Mouse (Mus musculus): ENCODE results near the gene Nova2. TPM values are rescaled to one million over a fixed set of nuclear protein-coding genes. Genes with fewer than 3 reads are reported as not detected.

The Nova2 gene
- polyA plus RNA-seq, 1 experiment from 2014 or later: 0.98 TPM

DNA sequence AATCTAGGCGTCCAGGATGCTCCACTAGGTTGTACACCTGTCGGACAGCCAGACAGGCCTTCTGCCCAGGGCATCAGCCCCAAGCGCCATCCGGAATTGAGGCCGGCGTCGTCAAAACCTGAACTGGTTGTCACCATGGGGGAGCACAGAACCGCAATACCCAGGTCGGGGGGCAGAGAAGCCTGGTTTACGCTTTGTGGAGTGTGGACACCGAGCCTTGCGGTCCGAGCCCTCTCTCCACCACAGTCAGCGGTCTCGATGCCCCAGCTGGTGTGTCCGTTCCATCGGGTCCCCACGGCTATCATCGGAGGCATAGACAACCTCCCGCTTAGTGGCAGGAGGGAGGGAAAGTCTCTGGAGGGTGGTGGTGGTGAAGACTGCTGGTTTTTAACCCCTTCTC, 37.1 kb downstream of the Nova2 start:
- Histone ChIP-seq H3K9me3 (no peaks in the 10 kb centered on the region), H3K4me1 (peaks cover 48% of the 10 kb centered on the region), H3K36me3 (replicated peaks) (no peaks in the 10 kb centered on the region), H3K27ac (replicated peaks) (no peak overlapping the region), H3K27me3 (replicated peaks; ENCODE audit: low read depth, poor library complexity, severe bottlenecking) (peaks cover 100% of the 10 kb centered on the region), H3K4me3 (peak overlapping the region; percentile 46)
- WGBS: under 1% methylated on average over 20 of the region's 20 CpGs
- no peak for DNase-seq (ENCODE audit: low spot score)

DNA sequence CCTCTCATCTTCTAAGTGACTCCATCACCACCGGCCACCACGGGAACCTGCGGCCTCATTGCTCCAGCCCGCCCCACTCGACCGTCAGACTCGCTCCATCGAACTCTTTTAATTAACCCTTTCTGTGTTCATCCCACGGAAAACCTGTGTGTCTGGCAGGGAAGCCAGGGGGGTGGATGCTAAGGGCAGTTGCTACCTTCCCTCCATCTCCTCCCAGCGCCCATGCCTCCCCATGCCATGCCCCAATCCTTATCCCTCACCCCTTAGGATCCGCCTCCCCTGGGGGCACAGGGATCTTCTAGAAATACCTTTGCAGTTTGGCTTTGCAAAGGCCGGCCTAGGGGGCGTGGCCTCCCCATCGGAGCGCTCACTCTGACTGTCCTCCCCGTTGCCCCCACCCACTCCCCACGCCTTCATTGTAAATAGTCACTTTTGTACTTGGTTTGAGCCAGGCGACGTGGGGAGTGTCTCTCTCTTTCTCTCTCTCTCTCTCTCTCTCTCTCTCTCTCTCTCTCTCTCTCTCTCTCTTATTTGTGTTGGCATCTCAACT, 37.7 kb downstream of the Nova2 start:
- H3K36me3 ChIP-seq (replicated peaks): no peaks in the 10 kb centered on the region
- peaks cover 42% of the 10 kb centered on the region for H3K4me1 ChIP-seq
- H3K9me3 ChIP-seq: no peaks in the 10 kb centered on the region
- 1% methylated on average over 19 of the region's 19 CpGs for WGBS
- peaks cover 97% of the 10 kb centered on the region for H3K27me3 ChIP-seq (replicated peaks; ENCODE audit: low read depth, poor library complexity, severe bottlenecking)
- no peak overlapping the region for H3K27ac ChIP-seq (replicated peaks)
- peak overlapping the region; percentile 46 for H3K4me3 ChIP-seq
- DNase-seq (ENCODE audit: low spot score): no peak

DNA sequence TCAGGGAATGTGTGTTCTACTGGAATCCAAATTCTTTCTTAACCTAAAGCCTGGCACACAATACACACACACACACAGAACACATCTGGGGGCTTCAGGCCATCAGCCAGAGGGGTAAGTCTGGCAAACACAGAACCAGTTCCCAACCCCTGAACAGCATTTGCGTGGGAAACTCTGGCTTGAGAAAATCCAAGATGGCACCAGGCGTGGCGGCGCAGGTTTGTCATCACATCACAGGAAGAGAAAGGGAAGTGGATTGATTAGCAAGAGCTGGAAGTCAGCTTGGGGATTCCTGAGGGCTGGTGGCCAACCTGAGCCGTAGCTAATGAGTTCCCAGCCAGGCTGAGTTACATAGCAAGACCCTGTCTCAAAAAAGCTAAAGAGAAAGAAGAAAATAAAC, 39.6 kb downstream of the Nova2 start:
- DNase-seq (ENCODE audit: low spot score): no peak
- Histone ChIP-seq H3K4me3 (no peak overlapping the region), H3K4me1 (peaks cover 31% of the 10 kb centered on the region), H3K36me3 (replicated peaks) (no peaks in the 10 kb centered on the region), H3K27ac (replicated peaks) (no peak overlapping the region), H3K27me3 (replicated peaks; ENCODE audit: low read depth, poor library complexity, severe bottlenecking) (peaks cover 77% of the 10 kb centered on the region), H3K9me3 (no peaks in the 10 kb centered on the region)
- 81% methylated on average over 5 of the region's 5 CpGs for WGBS

DNA sequence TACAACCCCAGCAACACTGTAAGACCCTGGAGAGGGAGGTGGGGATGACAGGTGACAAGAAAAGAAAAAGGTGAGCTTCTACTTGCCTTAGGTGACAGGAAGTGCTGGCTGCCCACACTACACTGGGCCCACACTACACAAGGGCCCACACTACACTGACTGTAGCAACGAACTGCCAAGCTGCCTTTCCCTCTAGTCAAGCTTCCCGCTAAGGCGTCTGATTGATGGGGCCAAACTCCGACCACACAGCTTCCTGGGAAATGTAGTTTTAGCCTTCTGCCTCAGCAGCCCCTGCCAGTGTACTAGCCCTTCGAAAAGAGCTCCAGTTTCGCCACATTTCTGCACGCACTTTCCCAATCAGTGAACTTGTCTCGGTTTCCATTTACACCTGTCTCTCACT, 41.9 kb downstream of the Nova2 start:
- Histone ChIP-seq H3K4me1 (peaks cover 20% of the 10 kb centered on the region), H3K27me3 (replicated peaks; ENCODE audit: low read depth, poor library complexity, severe bottlenecking) (peaks cover 54% of the 10 kb centered on the region), H3K4me3 (no peak overlapping the region), H3K9me3 (peaks cover 6% of the 10 kb centered on the region; the same call in 1 of the 2 replicates), H3K36me3 (replicated peaks) (no peaks in the 10 kb centered on the region), H3K27ac (replicated peaks) (no peak overlapping the region)
- WGBS: 11% methylated on average over 8 of the region's 8 CpGs
- DNase-seq (ENCODE audit: low spot score): no peak

DNA sequence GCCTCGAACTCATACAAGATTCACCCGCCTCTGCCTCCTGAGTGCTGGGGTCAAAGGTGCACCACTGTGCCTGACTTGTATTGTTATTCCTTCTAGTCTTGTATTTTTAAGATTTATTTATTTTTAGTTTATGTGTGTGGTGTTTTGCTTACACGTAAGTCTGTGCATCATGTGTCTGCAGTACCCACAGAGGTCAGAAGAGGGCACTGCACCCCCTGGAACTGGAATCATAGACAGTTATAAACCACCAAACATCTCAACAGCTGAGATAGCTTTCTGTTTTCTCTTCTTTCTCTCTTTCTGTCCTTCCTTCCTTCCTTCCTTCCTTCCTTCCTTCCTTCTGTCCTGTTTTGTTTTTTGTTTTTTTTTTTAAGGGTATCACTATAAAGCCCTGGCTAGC, 45.3 kb downstream of the Nova2 start:
- DNase-seq (ENCODE audit: low spot score): no peak
- Histone ChIP-seq H3K36me3 (replicated peaks) (no peaks in the 10 kb centered on the region), H3K4me1 (no peaks in the 10 kb centered on the region), H3K9me3 (peaks cover 6% of the 10 kb centered on the region; the same call in 1 of the 2 replicates), H3K27me3 (replicated peaks; ENCODE audit: low read depth, poor library complexity, severe bottlenecking) (peaks cover 21% of the 10 kb centered on the region), H3K4me3 (no peak overlapping the region), H3K27ac (replicated peaks) (no peak overlapping the region)
- WGBS: 82% methylated on average over 3 of the region's 3 CpGs

DNA sequence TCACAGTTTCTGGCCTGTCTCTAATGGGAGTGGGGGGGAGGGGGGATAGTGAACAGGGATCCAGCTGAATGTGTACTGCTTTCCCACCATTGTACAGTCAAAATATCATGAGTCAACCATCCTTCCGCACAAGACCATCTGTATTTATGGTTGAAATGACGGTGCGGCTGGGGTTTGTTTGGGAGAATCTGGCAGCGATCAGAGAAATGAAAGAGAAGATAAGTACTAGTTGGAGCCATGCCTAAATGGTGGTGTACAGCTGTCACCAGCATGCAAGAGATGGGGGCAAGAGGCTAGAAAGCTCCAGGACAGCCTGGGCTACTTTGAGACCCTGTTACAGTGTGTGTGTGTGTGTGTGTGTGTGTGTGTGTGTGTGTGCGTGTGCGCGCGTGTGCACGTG, 52.7 kb downstream of the Nova2 start:
- H3K36me3 ChIP-seq (replicated peaks): no peaks in the 10 kb centered on the region
- H3K27me3 ChIP-seq (replicated peaks; ENCODE audit: low read depth, poor library complexity, severe bottlenecking): no peaks in the 10 kb centered on the region
- no peaks in the 10 kb centered on the region for H3K4me1 ChIP-seq
- no peaks in the 10 kb centered on the region for H3K9me3 ChIP-seq
- no peak for DNase-seq (ENCODE audit: low spot score)
- WGBS: 94% methylated on average over 9 of the region's 9 CpGs
- H3K4me3 ChIP-seq: no peak overlapping the region
- H3K27ac ChIP-seq (replicated peaks): no peak overlapping the region

DNA sequence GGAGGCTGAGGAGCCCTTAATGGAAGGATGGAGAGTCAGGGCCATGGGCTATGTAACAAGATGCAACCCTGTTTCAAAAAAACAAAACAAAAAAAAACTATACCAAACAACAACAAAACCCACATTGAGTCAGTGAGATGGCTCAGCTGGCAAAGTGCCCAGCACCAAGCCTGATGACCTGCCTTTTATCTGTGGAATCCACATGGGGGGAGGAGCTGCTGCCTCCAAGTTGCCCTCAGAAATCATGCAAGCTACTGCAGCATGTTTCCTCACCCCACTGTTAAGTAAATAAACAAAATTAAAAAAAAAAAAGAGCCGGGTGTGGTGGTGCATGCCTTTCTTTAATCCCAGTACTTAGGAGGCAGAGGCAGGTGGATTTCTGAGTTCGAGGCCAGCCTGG, 60.8 kb downstream of the Nova2 start:
- H3K4me1 ChIP-seq: peaks cover 10% of the 10 kb centered on the region
- H3K36me3 ChIP-seq (replicated peaks): no peaks in the 10 kb centered on the region
- no peaks in the 10 kb centered on the region for H3K9me3 ChIP-seq
- no peak overlapping the region for H3K4me3 ChIP-seq
- H3K27me3 ChIP-seq (replicated peaks; ENCODE audit: low read depth, poor library complexity, severe bottlenecking): peaks cover 23% of the 10 kb centered on the region
- H3K27ac ChIP-seq (replicated peaks): no peak overlapping the region
- 84% methylated on average over 2 of the region's 2 CpGs for WGBS
- DNase-seq (ENCODE audit: low spot score): no peak

DNA sequence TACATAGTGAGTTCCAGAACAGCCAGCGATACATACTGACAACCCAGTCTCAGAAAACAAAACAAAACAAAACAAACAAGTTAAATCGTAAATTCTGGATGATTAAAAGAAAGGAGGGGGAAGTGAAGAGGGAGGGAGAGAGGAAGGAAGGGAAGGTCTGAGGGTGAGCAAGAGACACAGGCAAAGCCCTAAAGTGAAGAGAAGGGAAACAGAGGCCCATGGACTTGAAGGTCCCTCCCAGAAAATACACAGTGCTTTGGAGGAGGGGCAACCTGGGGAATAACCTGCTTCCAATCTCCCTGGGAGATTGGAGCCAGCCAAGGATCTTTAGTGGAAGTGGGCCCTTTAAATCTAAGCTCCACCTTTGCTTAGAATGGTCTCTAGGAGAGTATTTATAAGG, 61.4 kb downstream of the Nova2 start, which contains the start of gene Nanos2:
TSS of gene Nanos2 (plus strand) at position 301 of the 400 bp plus-strand sequence.
- 85% methylated on average over 2 of the region's 2 CpGs for WGBS
- H3K4me3 ChIP-seq: no peak within 1 kb of the TSS
- H3K27ac ChIP-seq (replicated peaks): no peak within 1 kb of the TSS
- no peaks in the 10 kb centered on the region for H3K9me3 ChIP-seq
- DNase-seq (ENCODE audit: low spot score): no peak
- H3K27me3 ChIP-seq (replicated peaks; ENCODE audit: low read depth, poor library complexity, severe bottlenecking): peaks cover 29% of the 10 kb centered on the region
- peaks cover 16% of the 10 kb centered on the region for H3K4me1 ChIP-seq
- no peaks in the 10 kb centered on the region for H3K36me3 ChIP-seq (replicated peaks)

DNA sequence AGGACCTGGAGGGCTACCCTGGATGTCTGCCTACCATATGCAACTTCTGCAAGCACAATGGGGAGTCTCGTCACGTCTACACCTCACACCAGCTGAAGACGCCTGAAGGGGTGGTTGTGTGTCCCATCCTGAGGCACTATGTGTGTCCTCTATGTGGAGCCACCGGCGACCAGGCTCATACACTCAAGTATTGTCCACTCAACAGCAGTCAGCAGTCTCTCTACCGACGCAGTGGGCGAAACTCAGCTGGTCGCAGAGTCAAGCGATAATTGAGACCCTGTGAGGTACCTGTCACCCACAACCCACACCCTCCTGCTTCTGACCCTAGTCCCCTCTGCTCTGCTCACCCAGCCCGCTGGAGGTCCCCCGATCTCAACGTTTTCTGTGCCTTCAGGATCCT, 62.1 kb downstream of the Nova2 start:
- H3K27ac ChIP-seq (replicated peaks): no peak overlapping the region
- H3K27me3 ChIP-seq (replicated peaks; ENCODE audit: low read depth, poor library complexity, severe bottlenecking): peaks cover 35% of the 10 kb centered on the region
- WGBS: 75% methylated on average over 13 of the region's 13 CpGs
- H3K4me3 ChIP-seq: no peak overlapping the region
- no peaks in the 10 kb centered on the region for H3K36me3 ChIP-seq (replicated peaks)
- H3K4me1 ChIP-seq: peaks cover 22% of the 10 kb centered on the region
- DNase-seq (ENCODE audit: low spot score): no peak
- H3K9me3 ChIP-seq: no peaks in the 10 kb centered on the region

DNA sequence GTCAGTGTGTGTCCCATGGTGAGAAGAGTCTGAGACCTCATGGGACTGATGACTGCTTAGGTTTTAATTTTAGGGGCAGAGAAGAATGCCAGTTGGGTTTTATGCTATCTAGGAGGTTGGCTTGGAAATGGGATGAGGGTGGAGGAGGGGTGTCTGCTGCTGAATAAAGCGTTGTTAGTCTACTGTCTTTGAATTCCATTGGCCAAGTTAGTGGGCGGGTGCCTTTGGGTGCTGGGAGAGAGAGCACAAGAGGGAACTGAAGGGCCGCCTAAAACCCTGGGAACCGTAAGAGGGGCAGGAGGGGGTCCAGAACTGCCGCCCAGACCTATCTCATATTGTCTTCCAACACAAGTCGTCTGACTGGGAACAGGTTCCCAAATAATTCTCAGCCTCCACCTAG, 63.1 kb downstream of the Nova2 start:
- Histone ChIP-seq H3K27ac (replicated peaks) (no peak overlapping the region), H3K4me1 (peaks cover 23% of the 10 kb centered on the region), H3K4me3 (no peak overlapping the region), H3K9me3 (no peaks in the 10 kb centered on the region), H3K27me3 (replicated peaks; ENCODE audit: low read depth, poor library complexity, severe bottlenecking) (peaks cover 45% of the 10 kb centered on the region), H3K36me3 (replicated peaks) (peaks cover 4% of the 10 kb centered on the region; the same call in 1 of the 2 replicates)
- no peak for DNase-seq (ENCODE audit: low spot score)
- WGBS: 67% methylated on average over 6 of the region's 6 CpGs

DNA sequence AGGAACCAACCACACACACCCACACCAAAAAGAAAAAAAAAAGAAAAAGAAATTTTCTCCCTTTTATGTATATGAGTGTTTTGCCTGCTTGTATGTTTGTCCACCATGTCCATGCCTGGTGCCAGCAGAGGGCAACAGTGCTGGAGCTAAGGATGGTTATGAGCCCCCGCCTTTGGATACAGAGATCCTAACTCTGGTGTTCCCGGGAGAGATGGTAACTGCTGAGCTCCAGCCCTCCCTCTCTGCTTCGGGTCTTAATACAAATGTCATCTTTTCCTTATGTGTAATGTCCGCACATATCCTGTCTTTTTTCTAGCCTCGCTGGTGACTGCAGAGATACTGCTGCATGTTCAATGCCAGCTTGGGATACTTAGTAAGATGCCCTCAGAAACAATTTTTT, 64.3 kb downstream of the Nova2 start:
- Histone ChIP-seq H3K36me3 (replicated peaks) (peaks cover 9% of the 10 kb centered on the region; the same call in 1 of the 2 replicates), H3K27me3 (replicated peaks; ENCODE audit: low read depth, poor library complexity, severe bottlenecking) (peaks cover 56% of the 10 kb centered on the region), H3K4me3 (peak overlapping the region; percentile 65), H3K27ac (replicated peaks) (peak overlapping the region; percentile 80; the same call in 1 of the 2 replicates), H3K9me3 (no peaks in the 10 kb centered on the region), H3K4me1 (peaks cover 23% of the 10 kb centered on the region)
- WGBS: 11% methylated on average over 5 of the region's 5 CpGs
- DNase-seq (ENCODE audit: low spot score): no peak

DNA sequence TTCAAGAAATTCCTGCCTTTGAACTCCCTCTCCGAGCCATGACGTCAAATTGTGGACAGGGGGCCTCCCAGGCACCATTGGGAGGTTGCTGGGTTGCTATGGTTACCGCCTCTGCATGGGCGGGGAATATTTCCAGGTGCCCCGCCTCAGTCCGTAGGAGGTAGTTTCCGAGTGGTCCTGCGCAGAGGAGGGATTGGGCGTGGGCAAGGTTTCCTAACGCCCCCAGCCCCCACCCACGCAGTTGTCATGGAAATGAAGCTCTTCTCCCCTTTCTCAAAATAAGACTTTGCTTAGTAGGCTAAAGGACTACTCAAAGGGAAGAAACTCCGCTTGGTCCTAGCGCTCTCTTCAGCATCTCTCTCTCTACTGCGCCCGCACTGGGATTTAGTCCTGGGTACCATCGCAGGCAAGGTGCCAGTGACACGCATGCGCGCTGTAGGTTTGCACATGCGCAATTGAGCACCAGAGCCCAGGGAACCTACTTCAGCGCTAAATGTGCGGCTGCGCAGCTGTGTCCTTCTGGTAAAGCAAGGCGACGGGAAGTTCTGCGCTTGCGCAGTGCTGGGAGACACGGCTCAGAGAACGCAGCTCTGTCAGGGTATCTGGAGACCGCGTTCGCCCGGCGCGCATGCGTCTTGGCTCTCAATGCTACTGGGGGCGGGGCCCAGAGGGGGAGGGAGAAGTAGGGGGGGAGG, 65.1 kb downstream of the Nova2 start, which contains the start of gene Mypop:
TSS of gene Mypop (plus strand) at position 645 of the 695 bp plus-strand sequence.
- under 1% methylated on average over 37 of the region's 37 CpGs for WGBS
- Histone ChIP-seq H3K4me1 (peaks cover 23% of the 10 kb centered on the region), H3K9me3 (no peaks in the 10 kb centered on the region), H3K4me3 (peak within 1 kb of the TSS; percentile 65), H3K27ac (replicated peaks) (peak within 1 kb of the TSS; percentile 80), H3K27me3 (replicated peaks; ENCODE audit: low read depth, poor library complexity, severe bottlenecking) (peaks cover 56% of the 10 kb centered on the region), H3K36me3 (replicated peaks) (peaks cover 16% of the 10 kb centered on the region)
- DNase-seq (ENCODE audit: low spot score): peak; percentile 100

DNA sequence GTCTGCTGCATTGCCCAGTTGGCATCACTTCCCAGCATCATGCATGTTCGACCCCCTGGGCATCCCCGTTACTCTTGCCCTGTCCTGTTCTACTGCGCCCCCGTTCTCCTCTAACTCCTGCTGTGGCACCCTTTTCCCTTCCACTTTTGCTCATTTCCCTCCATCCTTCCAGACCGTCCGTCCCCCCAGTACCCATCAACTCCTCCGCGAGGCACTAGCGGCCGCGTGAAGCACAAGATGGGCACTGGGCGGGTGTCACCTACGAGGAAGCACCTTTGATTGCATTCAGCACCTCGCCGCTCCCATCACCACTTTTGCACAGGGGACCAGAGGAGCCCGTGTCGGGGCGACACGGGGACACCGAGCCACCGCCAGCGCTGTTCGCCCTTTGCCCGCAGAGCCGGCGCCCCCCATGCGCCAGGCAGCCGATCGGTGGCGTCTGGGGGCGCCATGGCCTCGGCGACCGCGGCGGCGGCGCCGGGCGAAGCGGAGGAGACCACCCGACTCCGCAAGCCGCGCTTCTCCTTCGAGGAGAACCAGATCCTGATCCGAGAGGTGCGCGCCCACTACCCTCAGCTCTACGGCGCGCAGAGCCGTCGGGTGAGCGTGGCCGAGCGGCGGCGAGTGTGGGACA, 66.1 kb downstream of the Nova2 start:
- peak overlapping the region; percentile 65 for H3K4me3 ChIP-seq
- DNase-seq (ENCODE audit: low spot score): peak; percentile 52
- peak overlapping the region; percentile 80 for H3K27ac ChIP-seq (replicated peaks)
- H3K36me3 ChIP-seq (replicated peaks): peaks cover 26% of the 10 kb centered on the region
- WGBS: under 1% methylated on average over 59 of the region's 59 CpGs
- H3K27me3 ChIP-seq (replicated peaks; ENCODE audit: low read depth, poor library complexity, severe bottlenecking): peaks cover 56% of the 10 kb centered on the region
- H3K9me3 ChIP-seq: no peaks in the 10 kb centered on the region
- H3K4me1 ChIP-seq: peaks cover 23% of the 10 kb centered on the region

All from embryonic facial prominence, embryonic 10.5 days (tissue).